Mouse (Mus musculus) intestine, embryonic 16.5 days (tissue): ENCODE measurements around the gene Slc6a6. TPM values are rescaled to one million over a fixed set of nuclear protein-coding genes. Genes with fewer than 3 reads are reported as not detected.
A peak's percentile ranks its signal among the peaks of the same experiment; 100 is the strongest.

Source experiments
- ATAC-seq: fragments of 200-750 bp; cut with Nextera tagmentation; 2 replicates; pipeline ENCODE4 v1.8.0; 2017; ENCODE audit warnings: moderate TSS enrichment, moderate library complexity
- H3K27ac ChIP-seq: fragments of 300-500 bp; sonication (generic); 2 replicates; pipeline ENCODE4 v1.5.1; 2014; ENCODE audit warnings: mild to moderate bottlenecking, low read length
- H3K27me3 ChIP-seq: fragments of 300-500 bp; sonication (generic); replicated peaks from 2 replicates; pipeline ENCODE4 v1.6.1; 2014; ENCODE audit warnings: low read length, control low read depth, mixed read lengths; ENCODE audit not compliant: control insufficient read depth, insufficient read depth
- H3K36me3 ChIP-seq: fragments of 300-500 bp; sonication (generic); 2 replicates; pipeline ENCODE4 v1.6.1; 2014; ENCODE audit warnings: low read length, control low read depth; ENCODE audit not compliant: control insufficient read depth, insufficient read depth
- H3K4me1 ChIP-seq: fragments of 300-500 bp; sonication (generic); 2 replicates; pipeline ENCODE4 v1.6.1; 2014; ENCODE audit warnings: low read length, control low read depth, mixed read lengths; ENCODE audit not compliant: control insufficient read depth, insufficient read depth
- H3K4me2 ChIP-seq: fragments of 300-500 bp; sonication (generic); 2 replicates; pipeline ENCODE4 v1.6.1; 2014; ENCODE audit warnings: low read depth, low read length, control low read depth
- H3K4me3 ChIP-seq: fragments of 300-500 bp; sonication (generic); 2 replicates; pipeline ENCODE4 v1.5.1; 2014; ENCODE audit warnings: mild to moderate bottlenecking, low read length
- H3K9ac ChIP-seq: fragments of 300-500 bp; sonication (generic); 2 replicates; pipeline ENCODE4 v1.6.1; 2014; ENCODE audit warnings: low read depth, low read length
- H3K9me3 ChIP-seq: fragments of 300-500 bp; sonication (generic); 2 replicates; pipeline ENCODE4 v1.6.1; 2016; ENCODE audit warnings: low read length, control low read depth; ENCODE audit not compliant: control insufficient read depth
- WGBS: fragments of 180-500 bp; shearing (Covaris S2); extraction: QIAGEN DNeasy Blood & Tissue Kit; methylation state at CpG from one replicate; pipeline ENCODE4 v1.1.7; 2014; 5-methylcytosine and 5-hydroxymethylcytosine counted together
- polyA plus RNA-seq: library from polyadenylated mRNA; unstranded; fragments of >200 nt; fragmentation: Nextera tagmentation; extraction: Ambion mirVana; gene quantifications from 2 replicates; pipeline ENCODE4 v1.2.1, GENCODE M21; 2015

Slc6a6 gene
- polyA plus RNA-seq, 1 experiment from 2014 or later, result 103 TPM

DNA sequence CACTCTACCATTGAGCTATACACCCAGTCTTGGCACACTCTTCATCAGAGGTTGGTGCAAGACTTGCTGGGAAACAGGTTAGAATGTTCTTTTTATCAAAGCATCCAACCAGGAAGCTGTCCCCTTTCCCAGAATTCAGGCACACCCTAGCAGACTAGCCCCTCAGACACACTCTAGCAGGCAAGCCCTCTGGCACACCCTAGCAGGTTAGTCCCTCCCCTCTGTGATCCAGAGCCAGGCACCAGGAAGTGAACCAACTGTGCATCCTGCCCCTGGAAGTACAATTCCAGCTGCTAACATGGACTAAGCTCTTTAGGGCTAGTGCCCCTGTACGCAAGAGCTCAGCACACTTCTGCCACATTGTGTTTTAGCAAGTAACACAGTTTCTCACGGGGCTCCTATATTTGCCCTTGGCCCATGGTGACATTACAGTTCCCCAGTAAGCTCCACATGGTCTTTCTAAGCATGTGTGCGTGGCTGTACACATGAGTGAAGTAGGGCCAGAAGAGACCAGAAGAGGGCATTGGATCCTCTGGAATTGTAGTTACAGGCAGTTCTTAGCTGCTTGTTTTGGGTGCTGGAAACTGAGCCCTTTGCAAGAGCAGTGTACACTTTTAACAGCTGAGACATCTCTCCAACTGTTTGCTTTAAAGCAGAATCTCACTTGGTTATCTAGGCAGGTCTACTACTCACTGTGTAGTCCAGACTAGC lies 17.7 kb upstream of the Slc6a6 start:
- no peak overlapping the region for H3K27ac ChIP-seq
- H3K4me2 ChIP-seq, result no peak overlapping the region
- no peaks in the 10 kb centered on the region for H3K27me3 ChIP-seq
- H3K9me3 ChIP-seq, result no peaks in the 10 kb centered on the region
- ATAC-seq, result peak; percentile 57; the same call in 1 of the 2 replicates
- no peaks in the 10 kb centered on the region for H3K36me3 ChIP-seq
- 88% methylated on average over 3 of the region's 3 CpGs for WGBS
- H3K9ac ChIP-seq, result no peak overlapping the region
- no peaks in the 10 kb centered on the region for H3K4me1 ChIP-seq
- no peak overlapping the region for H3K4me3 ChIP-seq

DNA sequence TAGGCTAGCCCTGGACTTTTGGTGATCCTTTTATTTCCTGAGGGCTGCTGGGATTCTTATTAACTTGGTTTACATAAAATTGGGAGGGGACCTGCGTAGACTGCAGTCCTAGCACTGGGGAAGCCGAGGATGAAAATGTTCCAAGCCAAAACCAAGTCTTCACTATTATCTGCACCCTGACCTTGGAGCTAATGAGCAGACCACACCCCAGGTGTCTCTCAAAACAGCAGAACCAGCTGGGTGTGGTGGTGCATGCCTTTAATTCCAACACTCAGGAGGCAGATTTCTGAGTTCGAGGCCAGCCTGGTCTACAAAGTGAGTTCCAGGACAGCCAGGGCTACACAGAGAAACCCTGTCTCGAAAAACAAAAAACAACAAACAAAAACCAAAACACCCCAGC lies 16.7 kb upstream of the Slc6a6 start:
- WGBS, result 86% methylated on average over 4 of the region's 4 CpGs
- H3K4me3 ChIP-seq, result no peak overlapping the region
- H3K9me3 ChIP-seq, result no peaks in the 10 kb centered on the region
- H3K4me1 ChIP-seq, result no peaks in the 10 kb centered on the region
- H3K4me2 ChIP-seq, result no peak overlapping the region
- no peaks in the 10 kb centered on the region for H3K36me3 ChIP-seq
- no peak overlapping the region for H3K27ac ChIP-seq
- no peak overlapping the region for H3K9ac ChIP-seq
- no peak for ATAC-seq
- H3K27me3 ChIP-seq, result no peaks in the 10 kb centered on the region

DNA sequence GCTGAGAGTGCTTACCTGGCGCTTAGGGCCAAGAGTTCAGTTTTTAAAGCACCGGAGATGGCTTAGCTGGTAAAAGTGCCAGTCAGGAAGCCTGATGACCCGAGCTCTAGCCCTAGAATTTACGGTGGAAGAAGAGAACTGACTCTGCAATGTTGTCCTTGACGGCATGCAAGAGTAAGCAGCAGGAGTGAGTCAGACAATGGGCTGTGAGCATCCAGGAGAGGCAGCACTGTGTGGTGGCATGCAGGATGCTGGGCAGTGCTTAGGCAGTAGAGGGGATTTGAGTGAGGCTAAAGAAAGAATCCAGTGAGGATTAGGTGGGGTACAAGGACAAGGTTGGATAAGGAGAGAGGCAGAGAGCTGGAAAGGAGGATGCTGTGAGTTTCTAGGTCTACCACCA lies 15.6 kb upstream of the Slc6a6 start:
- Histone ChIP-seq H3K27ac (no peak overlapping the region), H3K36me3 (no peaks in the 10 kb centered on the region), H3K9ac (no peak overlapping the region), H3K27me3 (no peaks in the 10 kb centered on the region), H3K4me1 (no peaks in the 10 kb centered on the region), H3K4me3 (no peak overlapping the region), H3K9me3 (no peaks in the 10 kb centered on the region), H3K4me2 (no peak overlapping the region)
- ATAC-seq, result no peak
- 53% methylated on average over 5 of the region's 5 CpGs for WGBS

DNA sequence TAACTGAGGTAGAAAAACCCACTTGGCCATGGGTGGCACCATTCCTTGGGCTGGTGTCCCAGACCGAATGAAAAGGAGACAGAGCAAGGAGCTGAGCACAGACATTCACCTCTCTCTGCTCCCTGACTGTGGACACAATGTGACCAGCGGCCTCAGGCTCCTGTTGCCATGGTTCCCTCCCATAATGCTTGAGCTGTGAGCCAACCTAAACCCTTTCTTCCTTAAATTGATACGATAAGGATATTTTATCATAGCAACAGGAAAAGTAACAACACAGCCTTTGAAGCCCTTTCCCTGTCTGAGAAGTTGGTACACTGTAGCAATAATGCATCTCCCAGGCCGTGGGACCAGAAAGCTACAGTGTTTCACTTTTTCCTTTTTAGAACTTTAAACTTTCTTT lies 14.6 kb upstream of the Slc6a6 start:
- H3K9me3 ChIP-seq, result no peaks in the 10 kb centered on the region
- H3K27ac ChIP-seq, result no peak overlapping the region
- H3K4me3 ChIP-seq, result no peak overlapping the region
- no peaks in the 10 kb centered on the region for H3K27me3 ChIP-seq
- no peaks in the 10 kb centered on the region for H3K4me1 ChIP-seq
- H3K36me3 ChIP-seq, result no peaks in the 10 kb centered on the region
- no peak overlapping the region for H3K9ac ChIP-seq
- 54% methylated on average over 4 of the region's 4 CpGs for WGBS
- no peak overlapping the region for H3K4me2 ChIP-seq
- no peak for ATAC-seq

DNA sequence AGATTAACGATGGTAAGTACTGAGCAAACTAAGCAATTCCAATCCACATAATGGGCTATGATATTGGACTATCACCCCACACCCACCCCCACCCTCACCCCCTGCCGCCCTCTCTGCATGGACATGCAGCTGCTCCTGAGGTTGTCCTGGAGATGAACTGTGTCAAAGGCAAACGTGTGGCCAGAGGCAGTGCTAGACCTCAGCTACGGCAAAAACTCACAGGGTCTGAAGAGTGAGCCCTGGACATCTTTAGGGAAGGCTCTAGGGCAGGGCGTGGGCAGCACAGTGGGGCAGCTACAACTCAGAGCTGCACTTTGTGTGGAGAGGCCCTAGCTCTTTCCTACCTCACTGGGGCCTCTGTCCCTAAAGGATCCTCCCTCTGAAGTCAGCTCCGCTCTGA lies 13.6 kb upstream of the Slc6a6 start:
- Histone ChIP-seq H3K4me2 (no peak overlapping the region), H3K27me3 (no peaks in the 10 kb centered on the region), H3K9ac (no peak overlapping the region), H3K4me1 (no peaks in the 10 kb centered on the region; the same call in 1 of the 2 replicates), H3K9me3 (no peaks in the 10 kb centered on the region), H3K36me3 (no peaks in the 10 kb centered on the region), H3K27ac (no peak overlapping the region), H3K4me3 (no peak overlapping the region)
- 62% methylated on average over 6 of the region's 6 CpGs for WGBS
- ATAC-seq, result no peak

DNA sequence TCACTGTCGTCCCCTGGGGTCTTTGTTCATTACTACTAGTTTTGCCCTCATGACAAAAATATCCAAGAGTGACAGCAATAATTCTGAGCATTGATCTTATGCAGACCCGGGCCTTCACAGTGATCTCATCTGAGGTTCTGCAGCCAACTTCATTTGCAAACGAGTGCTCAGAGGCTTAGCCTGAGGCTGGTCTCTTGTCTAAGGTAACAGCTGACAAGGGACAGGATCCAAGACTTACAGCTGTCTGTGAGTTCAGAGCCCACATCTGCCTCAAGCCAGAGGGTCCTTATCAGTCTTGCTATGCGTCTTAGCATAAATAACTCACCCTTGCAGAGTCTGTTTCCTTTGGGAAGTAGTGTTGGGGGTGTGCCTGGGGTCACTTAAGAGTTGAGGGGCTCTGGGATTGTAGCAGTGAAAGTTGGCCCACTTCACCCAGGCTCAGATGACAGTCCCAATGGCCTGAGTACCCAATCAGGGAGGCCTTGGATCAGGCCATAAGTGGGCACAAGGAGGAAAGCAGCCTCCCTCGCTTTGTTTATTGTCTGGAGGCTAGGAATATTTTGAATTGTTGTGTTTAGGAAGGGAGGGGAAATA lies 9.0 kb upstream of the Slc6a6 start:
- Histone ChIP-seq H3K9ac (no peak overlapping the region), H3K27ac (no peak overlapping the region), H3K4me2 (no peak overlapping the region), H3K36me3 (no peaks in the 10 kb centered on the region), H3K4me3 (no peak overlapping the region), H3K9me3 (no peaks in the 10 kb centered on the region), H3K4me1 (peaks cover 12% of the 10 kb centered on the region), H3K27me3 (no peaks in the 10 kb centered on the region)
- 45% methylated on average over 5 of the region's 5 CpGs for WGBS
- ATAC-seq, result no peak

DNA sequence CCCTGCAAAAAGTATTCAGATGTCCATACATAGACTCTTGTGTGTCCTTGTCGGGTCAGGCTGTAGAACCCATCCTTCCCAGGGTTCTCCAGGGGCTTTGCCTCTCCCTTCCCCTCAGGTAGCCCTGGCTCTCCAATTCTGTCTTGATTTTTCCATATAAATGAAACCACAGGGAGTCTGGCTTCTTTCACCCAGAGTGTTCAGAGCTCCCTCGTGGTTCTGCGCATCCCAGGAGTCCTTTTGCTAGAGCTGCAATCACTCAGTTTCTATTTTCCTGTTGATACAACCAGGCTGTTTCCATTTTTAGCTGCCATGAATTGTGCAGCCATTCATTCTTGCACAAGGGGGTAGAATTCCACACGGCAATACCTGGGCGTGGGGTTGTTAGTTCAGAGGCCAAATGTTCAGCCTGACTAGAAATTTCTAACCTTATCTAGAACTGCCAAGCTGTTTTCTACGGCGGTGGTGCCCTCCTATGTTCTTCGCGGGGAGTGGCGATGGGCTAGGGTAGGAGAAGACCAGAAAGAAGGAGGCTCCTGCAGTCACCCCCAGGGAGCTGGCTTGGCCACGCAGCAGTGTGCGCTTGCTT lies 5.3 kb upstream of the Slc6a6 start:
- Histone ChIP-seq H3K27ac (peak overlapping the region; percentile 62), H3K4me2 (0 out of 2 replicates have a peak overlapping the region, but pooled peaks have one; percentile 26), H3K27me3 (no peaks in the 10 kb centered on the region), H3K9me3 (no peaks in the 10 kb centered on the region), H3K9ac (peak overlapping the region; percentile 46; the same call in 1 of the 2 replicates), H3K4me3 (no peak overlapping the region), H3K4me1 (peaks cover 17% of the 10 kb centered on the region), H3K36me3 (no peaks in the 10 kb centered on the region)
- peak; percentile 63 for ATAC-seq
- 34% methylated on average over 12 of the region's 12 CpGs for WGBS

DNA sequence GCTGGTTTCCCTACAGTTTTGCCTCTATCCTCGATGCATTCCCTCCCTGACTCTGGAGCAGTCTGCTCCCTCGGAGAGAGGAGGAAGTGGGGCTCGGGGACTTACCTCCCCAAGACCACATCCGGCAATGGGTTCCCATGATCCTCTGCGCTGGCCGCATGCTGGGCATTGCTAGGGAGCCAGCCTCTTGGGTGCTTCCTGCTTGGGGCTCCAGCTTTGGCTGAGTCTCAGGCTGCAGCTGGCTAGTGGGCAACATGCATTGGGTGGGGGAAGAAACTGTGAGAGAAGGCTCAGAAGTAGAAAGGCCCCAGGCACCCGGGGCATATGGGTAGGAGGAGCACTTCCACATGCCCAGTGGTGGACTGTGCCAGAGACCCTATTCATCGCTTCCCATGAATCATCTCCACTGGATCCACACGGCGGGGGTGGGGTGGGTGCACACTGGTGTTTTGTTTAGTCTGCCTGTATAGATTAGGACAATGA lies 4.7 kb upstream of the Slc6a6 start:
- 0 out of 2 replicates have a peak, but pooled peaks have one; percentile 4 for ATAC-seq
- no peaks in the 10 kb centered on the region for H3K9me3 ChIP-seq
- peaks cover 18% of the 10 kb centered on the region for H3K4me1 ChIP-seq
- H3K4me3 ChIP-seq, result no peak overlapping the region
- 63% methylated on average over 10 of the region's 10 CpGs for WGBS
- peak overlapping the region; percentile 46; the same call in 1 of the 2 replicates for H3K9ac ChIP-seq
- H3K27ac ChIP-seq, result peak overlapping the region; percentile 62
- H3K36me3 ChIP-seq, result no peaks in the 10 kb centered on the region
- no peaks in the 10 kb centered on the region for H3K27me3 ChIP-seq
- 0 out of 2 replicates have a peak overlapping the region, but pooled peaks have one; percentile 26 for H3K4me2 ChIP-seq

DNA sequence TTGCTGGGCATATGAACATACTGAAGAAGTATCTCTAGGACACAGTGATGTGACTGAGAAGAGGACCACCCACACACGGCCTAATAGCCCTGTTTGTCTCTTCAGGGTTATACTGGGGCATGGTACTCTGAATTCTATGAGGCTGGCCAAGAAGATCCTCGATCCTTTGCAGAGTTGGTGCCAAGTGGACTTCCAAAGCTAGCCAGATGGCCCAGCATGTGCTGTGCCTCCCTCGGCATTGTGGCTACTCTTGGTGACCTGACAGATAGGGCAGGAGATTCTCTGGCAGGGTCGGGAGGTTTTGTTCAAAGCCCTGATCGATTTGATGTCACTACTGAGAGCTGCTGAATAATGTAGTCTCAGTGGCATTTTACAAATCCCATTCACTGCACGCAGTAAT lies 4.1 kb upstream of the Slc6a6 start:
- H3K4me1 ChIP-seq, result peaks cover 18% of the 10 kb centered on the region
- no peak overlapping the region for H3K9ac ChIP-seq
- WGBS, result 76% methylated on average over 6 of the region's 6 CpGs
- H3K27ac ChIP-seq, result no peak overlapping the region
- H3K36me3 ChIP-seq, result no peaks in the 10 kb centered on the region
- H3K9me3 ChIP-seq, result no peaks in the 10 kb centered on the region
- no peaks in the 10 kb centered on the region for H3K27me3 ChIP-seq
- ATAC-seq, result no peak
- no peak overlapping the region for H3K4me2 ChIP-seq
- H3K4me3 ChIP-seq, result no peak overlapping the region
